Mouse (Mus musculus): Measurements from ENCODE around the gene Wdr66. TPM values are rescaled to one million over a fixed set of nuclear protein-coding genes. Genes with fewer than 3 reads are reported as not detected.

The Wdr66 gene
- total RNA-seq, 2 experiments from 2014 or later = 3.7 to 5.4 TPM

GRCm38 (mm10) chr5:123347985-123348384 is 96.1 kb downstream of the Wdr66 start:
- DNase-seq (ENCODE audit: low spot score in 2 of 2) = no peak

GRCm38 (mm10) chr5:123350386-123350785 is 98.5 kb downstream of the Wdr66 start:
- peak in 1 of 2 experiments; percentile 42 for DNase-seq (ENCODE audit: low spot score in 2 of 2)

- no peak for DNase-seq (ENCODE audit: low spot score in 2 of 2)
Observed at GRCm38 (mm10) chr5:123355918-123356317, 104.0 kb downstream of the Wdr66 start.

- no peak for DNase-seq (ENCODE audit: low spot score in 2 of 2)
Observed at GRCm38 (mm10) chr5:123357253-123357652, 105.4 kb downstream of the Wdr66 start.

GRCm38 (mm10) chr5:123359431-123359830 is 107.5 kb downstream of the Wdr66 start:
- no peak for DNase-seq (ENCODE audit: low spot score in 2 of 2)

GRCm38 (mm10) chr5:123362911-123363310 is 111.0 kb downstream of the Wdr66 start:
- no peak for DNase-seq (ENCODE audit: low spot score in 2 of 2)

- DNase-seq (ENCODE audit: low spot score in 2 of 2) = no peak
Observed at GRCm38 (mm10) chr5:123364302-123364971, 112.5 kb downstream of the Wdr66 start.

GRCm38 (mm10) chr5:123368869-123369488 is 117.1 kb downstream of the Wdr66 start:
- peak; percentile 42 to 57 for DNase-seq (ENCODE audit: low spot score in 2 of 2)

GRCm38 (mm10) chr5:123370049-123370448 is 118.1 kb downstream of the Wdr66 start:
- no peak for DNase-seq (ENCODE audit: low spot score in 2 of 2)

GRCm38 (mm10) chr5:123375262-123375661 is 123.4 kb downstream of the Wdr66 start:
- DNase-seq (ENCODE audit: low spot score in 2 of 2) = no peak

GRCm38 (mm10) chr5:123375793-123376452 is 124.0 kb downstream of the Wdr66 start:
- no peak for DNase-seq (ENCODE audit: low spot score in 2 of 2)

- peak; percentile 58 to 75 for DNase-seq (ENCODE audit: low spot score in 2 of 2)
Observed at GRCm38 (mm10) chr5:123376569-123376968, 124.7 kb downstream of the Wdr66 start.

Other genes starting within 250 kb of the Wdr66 start
- 10 to 100 TPM; 15.1 to 16.2 TPM for gene Orai1, start 237.0 kb upstream of the Wdr66 start, total RNA-seq (2021)
- under 1 TPM; 0.62 to 0.79 TPM for gene Morn3, start 205.1 kb upstream of the Wdr66 start, total RNA-seq (2021)
- 10 to 100 TPM; 20.1 to 20.3 TPM for gene Tmem120b, start 183.7 kb upstream of the Wdr66 start, total RNA-seq (2021)
- 10 to 100 TPM; 42.3 to 42.9 TPM for gene Rhof, start 119.4 kb upstream of the Wdr66 start, total RNA-seq (2021)
- gene Setd1b, start 109.9 kb upstream of the Wdr66 start, total RNA-seq (2021) = 10 to 100 TPM; 31.1 to 31.2 TPM
- gene Psmd9, start 82.7 kb upstream of the Wdr66 start, total RNA-seq (2021) = 10 to 100 TPM; 30.9 to 42.8 TPM
- gene Hpd, start 69.4 kb upstream of the Wdr66 start, total RNA-seq (2021) = not detected
- 10 to 100 TPM; 66.9 TPM for gene Bcl7a, start 91.7 kb downstream of the Wdr66 start, total RNA-seq (2021)
- 10 to 100 TPM; 22.9 to 25.2 TPM for gene Mlxip, start 142.7 kb downstream of the Wdr66 start, total RNA-seq (2021)
- gene Lrrc43, start 237.2 kb downstream of the Wdr66 start, total RNA-seq (2021) = 1 to 10 TPM; 1.1 to 1.5 TPM
- gene Il31, start 237.4 kb downstream of the Wdr66 start, total RNA-seq (2021) = not detected

Data from layer of hippocampus, postnatal 14 days (tissue).